In the genomic region with DNA sequence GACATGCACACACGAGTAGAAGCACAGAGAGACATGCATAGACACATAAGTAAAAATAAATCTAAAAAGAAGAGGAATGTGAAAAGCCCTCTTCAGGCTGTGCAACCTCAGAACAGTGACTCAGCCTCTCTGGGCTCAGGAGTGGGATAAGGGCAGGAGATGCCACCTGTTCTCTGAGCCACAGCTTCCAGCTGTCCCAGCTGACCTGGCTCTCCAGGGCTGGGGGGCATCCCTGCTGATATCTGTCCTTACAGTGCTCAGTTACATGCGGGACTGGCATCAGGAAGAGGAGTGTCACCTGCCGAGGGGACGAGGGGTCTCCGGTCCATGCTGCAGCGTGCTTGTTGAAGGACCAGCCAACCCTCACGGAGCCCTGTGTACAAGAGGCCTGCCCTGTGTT, we compare ENCODE assay signal across 23 mouse cellular contexts. TPM values are rescaled to one million over a fixed set of nuclear protein-coding genes. Genes with fewer than 3 reads are reported as not detected.
DNase-seq lines count a peak whose midpoint lies in the region; ATAC-seq and TF ChIP-seq lines count a peak whose summit lies in the region.
"Had no signal": no experiment of that assay in that cellular context is flagged by ENCODE, and none has a peak within 500 bp of the region (broad histone marks: within the 10 kb centered on the region; RNA-seq: fewer than 3 reads in every experiment).

No protein-coding gene starts in this region.

- no peaks in the 10 kb centered on the region for H3K9me3 ChIP-seq in megakaryocyte, embryonic 14.5 days
- no peaks in the 10 kb centered on the region for H3K9me3 ChIP-seq in midbrain, embryonic 10.5 days (replicated peaks)
- no peaks in the 10 kb centered on the region for H3K9me3 ChIP-seq in midbrain, embryonic 11.5 days (ENCODE audit: control insufficient read depth, low read length)
- H3K9me3 ChIP-seq in lung, postnatal 0 days (ENCODE audit: low read length): no peaks in the 10 kb centered on the region
- H3K9me3 ChIP-seq: G1E had no signal

- ATAC-seq in megakaryocyte, adult 5-6 weeks (ENCODE audit: poor library complexity, severe bottlenecking): no peak
- ATAC-seq in midbrain, embryonic 11.5 days (ENCODE audit: low FRiP score): no peak
- ATAC-seq in lung, postnatal 0 days: no peak
- ATAC-seq: activated CD4-positive, CD25-positive, alpha-beta regulatory T cell, adult 4 months; CD4-positive, CD25-positive, alpha-beta regulatory T cell, adult 4 months; Patski had no signal

- no peak for DNase-seq in midbrain, embryonic 10.5 days (ENCODE audit: low spot score)
- no peak for DNase-seq in midbrain, embryonic 11.5 days (ENCODE audit: low spot score, missing footprints)
- peak; percentile 3 for DNase-seq in testis, postnatal 14 days (ENCODE audit: low spot score)
- DNase-seq in testis, postnatal 10 days (ENCODE audit: low spot score): no peak
- DNase-seq in lung, postnatal 0 days (ENCODE audit: low spot score): no peak
- DNase-seq: adrenal gland, adult 2 months; adrenal gland, adult 8-10 months; adrenal gland, postnatal 10 days; adrenal gland, postnatal 14 days; adrenal gland, postnatal 25 days; adrenal gland, postnatal 36 days; B cell, adult 2 months; cerebellum, adult 11 months; cerebellum, adult 11-12 months had no signal

- peak overlapping the region; percentile 19 for H3K4me3 ChIP-seq in megakaryocyte, embryonic 14.5 days (replicated peaks)
- no peak overlapping the region for H3K4me3 ChIP-seq in midbrain, embryonic 10.5 days
- no peak overlapping the region for H3K4me3 ChIP-seq in midbrain, embryonic 11.5 days (ENCODE audit: low read depth, low read length)
- H3K4me3 ChIP-seq in myocyte: no peak overlapping the region
- H3K4me3 ChIP-seq in lung, postnatal 0 days (ENCODE audit: low read depth, low read length): no peak overlapping the region

- no peak for TF ChIP-seq POLR2A in myocyte (IDR thresholded peaks at IDR 0.05; ENCODE audit: insufficient read length, low read depth)

- no peak overlapping the region for H3ac ChIP-seq in myocyte (ENCODE audit: control insufficient read depth, insufficient read length)

- no peak for TF ChIP-seq EP300 in lung, postnatal 0 days (IDR thresholded peaks at IDR 0.05)

- peaks cover 87% of the 10 kb centered on the region for H3K27me3 ChIP-seq in megakaryocyte, embryonic 14.5 days (replicated peaks)
- H3K27me3 ChIP-seq in midbrain, embryonic 10.5 days (ENCODE audit: low read depth, poor library complexity, severe bottlenecking): peaks cover 6% of the 10 kb centered on the region; the same call in 1 of the 2 replicates
- H3K27me3 ChIP-seq in midbrain, embryonic 11.5 days (ENCODE audit: control insufficient read depth, insufficient read depth, low read length): no peaks in the 10 kb centered on the region
- H3K27me3 ChIP-seq in myocyte (ENCODE audit: control insufficient read depth, insufficient read depth, insufficient read length): peaks cover 20% of the 10 kb centered on the region
- H3K27me3 ChIP-seq in lung, postnatal 0 days (replicated peaks; ENCODE audit: insufficient read depth, low read length): no peaks in the 10 kb centered on the region
- H3K27me3 ChIP-seq: CH12.LX, Patski had no signal

- no peak for TF ChIP-seq CTCF in lung, postnatal 0 days (IDR thresholded peaks at IDR 0.05)

- WGBS in midbrain, embryonic 10.5 days: 88% methylated on average over 7 of the region's 7 CpGs
- 88% methylated on average over 7 of the region's 7 CpGs for WGBS in midbrain, embryonic 11.5 days
- 81% methylated on average over 7 of the region's 7 CpGs for WGBS in lung, postnatal 0 days

- H3K36me3 ChIP-seq in megakaryocyte, embryonic 14.5 days (replicated peaks; ENCODE audit: low read length): no peaks in the 10 kb centered on the region
- no peaks in the 10 kb centered on the region for H3K36me3 ChIP-seq in midbrain, embryonic 10.5 days
- no peaks in the 10 kb centered on the region for H3K36me3 ChIP-seq in midbrain, embryonic 11.5 days (ENCODE audit: control insufficient read depth, insufficient read depth, low read length)
- no peaks in the 10 kb centered on the region for H3K36me3 ChIP-seq in myocyte (ENCODE audit: control insufficient read depth, insufficient read depth)
- no peaks in the 10 kb centered on the region for H3K36me3 ChIP-seq in lung, postnatal 0 days (ENCODE audit: insufficient read depth, low read length)

- H3K9ac ChIP-seq in midbrain, embryonic 11.5 days (ENCODE audit: low read length): no peak overlapping the region
- H3K9ac ChIP-seq in lung, postnatal 0 days (replicated peaks; ENCODE audit: low read depth): no peak overlapping the region

- no peaks in the 10 kb centered on the region; the same call in 1 of the 2 replicates for H3K4me1 ChIP-seq in megakaryocyte, embryonic 14.5 days
- peaks cover 16% of the 10 kb centered on the region for H3K4me1 ChIP-seq in midbrain, embryonic 10.5 days
- peaks cover 3% of the 10 kb centered on the region; the same call in 1 of the 2 replicates for H3K4me1 ChIP-seq in midbrain, embryonic 11.5 days (ENCODE audit: control insufficient read depth, insufficient read depth, low read length)
- H3K4me1 ChIP-seq in lung, postnatal 0 days (ENCODE audit: insufficient read depth, low read depth, low read length): no peaks in the 10 kb centered on the region

- H3K79me2 ChIP-seq in myocyte (ENCODE audit: control insufficient read depth, insufficient read depth): no peaks in the 10 kb centered on the region

- H3K27ac ChIP-seq in midbrain, embryonic 10.5 days (replicated peaks): peak overlapping the region; percentile 69
- no peak overlapping the region for H3K27ac ChIP-seq in midbrain, embryonic 11.5 days (ENCODE audit: low read depth, low read length)
- no peak overlapping the region for H3K27ac ChIP-seq in lung, postnatal 0 days (ENCODE audit: low read length)

- H3K4me2 ChIP-seq in midbrain, embryonic 11.5 days: no peak overlapping the region
- no peak overlapping the region for H3K4me2 ChIP-seq in myocyte (ENCODE audit: low read depth)
- H3K4me2 ChIP-seq in lung, postnatal 0 days (replicated peaks; ENCODE audit: low read depth, low read length): no peak overlapping the region

TF ChIP-seq in myocyte, 11 proteins besides CTCF, POLR2A, EP300 and RAD21:
- TF ChIP-seq MYOD1 (IDR thresholded peaks at IDR 0.05; ENCODE audit: control insufficient read depth in 1 of 3, insufficient read length in 2 of 3, low read depth in 2 of 3) (peak in 2 of 3 experiments; percentile 61 to 63), TCF3 (IDR thresholded peaks at IDR 0.05; ENCODE audit: insufficient read length, low read depth) (no peak), TCF12 (IDR thresholded peaks at IDR 0.05; ENCODE audit: insufficient read depth, poor library complexity, severe bottlenecking) (no peak), USF1 (IDR thresholded peaks at IDR 0.05; ENCODE audit: low read depth) (no peak), CEBPB (IDR thresholded peaks at IDR 0.05; ENCODE audit: insufficient read depth, poor library complexity, severe bottlenecking) (no peak), POLR2AphosphoS2 (IDR thresholded peaks at IDR 0.05; ENCODE audit: insufficient read length, low read depth) (no peak), SRF (IDR thresholded peaks at IDR 0.05; ENCODE audit: control insufficient read depth, insufficient read length, low read depth) (no peak), REST (IDR thresholded peaks at IDR 0.05; ENCODE audit: insufficient read depth, insufficient read length) (no peak), MAX (IDR thresholded peaks at IDR 0.05; ENCODE audit: low read depth) (no peak), MYOG (IDR thresholded peaks at IDR 0.05; ENCODE audit: control insufficient read depth in 1 of 3, insufficient read depth in 1 of 3, insufficient read length in 2 of 3, low read depth in 2 of 3) (peak in 2 of 3 experiments; percentile 71 to 80), E2F4 (IDR thresholded peaks at IDR 0.05; ENCODE audit: insufficient read depth) (no peak)

RNA-seq across cellular contexts. Expression of a gene that starts 13.3 kb away (rescaled TPM):
- polyA plus RNA-seq in megakaryocyte, embryonic 14.5 days (2012; ENCODE audit: insufficient read depth, low replicate concordance): 0.22 TPM in 1 of 2 replicates, not detected in the other
- not detected in 2 replicates for total RNA-seq in megakaryocyte, adult 5-6 weeks (2015)
- total RNA-seq in megakaryocyte, adult 5-6 weeks (2017): not detected in 2 replicates
- 0.09 and 0.10 TPM in 2 replicates for polyA plus RNA-seq in midbrain, embryonic 10.5 days (2016; fragmentation: Nextera tagmentation; extraction: Ambion mirVana)
- 0.04 TPM in 1 of 2 replicates, not detected in the other for polyA plus RNA-seq in midbrain, embryonic 11.5 days (2014; fragmentation: Nextera tagmentation; extraction: Ambion mirVana)
- 0.04 TPM for polyA plus RNA-seq in myocyte (2012; fragmentation: generic; extraction: Trizol)
- polyA plus RNA-seq in lung, postnatal 0 days (2015; fragmentation: Nextera tagmentation; extraction: Ambion mirVana): 0.29 and 0.30 TPM in 2 replicates
- polyA plus RNA-seq: activated CD4-positive, CD25-positive, alpha-beta regulatory T cell, adult 4 months; C2C12; CD4-positive, CD25-positive, alpha-beta regulatory T cell, adult 4 months had no signal
